Mouse (Mus musculus): ENCODE data around the gene Gapdh. TPM values are rescaled to one million over a fixed set of nuclear protein-coding genes. Genes with fewer than 3 reads are reported as not detected.

Gapdh gene
- polyA plus RNA-seq, 1 experiment from 2014 or later = 1,531 TPM

GRCm38 (mm10) chr6:125112553-125112952, 53.7 kb downstream of the Gapdh start:
- Histone ChIP-seq H3K9me3 (no peaks in the 10 kb centered on the region), H3K9ac (no peak overlapping the region), H3K27ac (replicated peaks) (no peak overlapping the region), H3K4me3 (no peak overlapping the region), H3K27me3 (no peaks in the 10 kb centered on the region), H3K4me1 (replicated peaks) (no peaks in the 10 kb centered on the region), H3K4me2 (no peak overlapping the region), H3K36me3 (peaks cover 97% of the 10 kb centered on the region)
- WGBS = 94% methylated on average over 11 of the region's 11 CpGs
- ATAC-seq (ENCODE audit: low FRiP score, low read depth) = no peak

Small RNAs within 50 kb of the gene (microRNA-seq; reads per million reads assigned to microRNA genes)
- gene Mir3098 = not detected

Other genes starting within 250 kb of the Gapdh start
- 766 and 864 TPM in 2 replicates for gene Ptms, start 246.4 kb downstream of the Gapdh start, polyA plus RNA-seq (2015; fragmentation: Nextera tagmentation; extraction: Ambion mirVana)
- 565 and 615 TPM in 2 replicates for gene Mlf2, start 235.1 kb downstream of the Gapdh start, polyA plus RNA-seq (2015; fragmentation: Nextera tagmentation; extraction: Ambion mirVana)
- 92.5 and 102 TPM in 2 replicates for gene Cops7a, start 200.9 kb downstream of the Gapdh start, polyA plus RNA-seq (2015; fragmentation: Nextera tagmentation; extraction: Ambion mirVana)
- gene Pianp, start 169.8 kb downstream of the Gapdh start, polyA plus RNA-seq (2015; fragmentation: Nextera tagmentation; extraction: Ambion mirVana) = 58.8 and 73.5 TPM in 2 replicates
- gene Zfp384, start 157.3 kb downstream of the Gapdh start, polyA plus RNA-seq (2015; fragmentation: Nextera tagmentation; extraction: Ambion mirVana) = 14.9 and 19.6 TPM in 2 replicates
- 141 and 144 TPM in 2 replicates for gene Ing4, start 126.7 kb downstream of the Gapdh start, polyA plus RNA-seq (2015; fragmentation: Nextera tagmentation; extraction: Ambion mirVana)
- 19.1 and 20.9 TPM in 2 replicates for gene Acrbp, start 116.8 kb downstream of the Gapdh start, polyA plus RNA-seq (2015; fragmentation: Nextera tagmentation; extraction: Ambion mirVana)
- 0.54 and 1.0 TPM in 2 replicates for gene Lpar5, start 98.5 kb downstream of the Gapdh start, polyA plus RNA-seq (2015; fragmentation: Nextera tagmentation; extraction: Ambion mirVana)
- 90.3 and 93.1 TPM in 2 replicates for gene Chd4, start 70.5 kb downstream of the Gapdh start, polyA plus RNA-seq (2015; fragmentation: Nextera tagmentation; extraction: Ambion mirVana)
- 47.7 and 49.7 TPM in 2 replicates for gene Nop2, start 34.6 kb downstream of the Gapdh start, polyA plus RNA-seq (2015; fragmentation: Nextera tagmentation; extraction: Ambion mirVana)
- gene Iffo1, start 21.2 kb downstream of the Gapdh start, polyA plus RNA-seq (2015; fragmentation: Nextera tagmentation; extraction: Ambion mirVana) = 22.1 and 23.7 TPM in 2 replicates
- gene Ncapd2, start 25.2 kb upstream of the Gapdh start, polyA plus RNA-seq (2015; fragmentation: Nextera tagmentation; extraction: Ambion mirVana) = 51.3 and 57.1 TPM in 2 replicates
- gene Mrpl51, start 25.3 kb upstream of the Gapdh start, polyA plus RNA-seq (2015; fragmentation: Nextera tagmentation; extraction: Ambion mirVana) = 148 and 150 TPM in 2 replicates
- gene Vamp1, start 49.1 kb upstream of the Gapdh start, polyA plus RNA-seq (2015; fragmentation: Nextera tagmentation; extraction: Ambion mirVana) = 28.1 and 28.4 TPM in 2 replicates
- 6.8 and 8.2 TPM in 2 replicates for gene Tapbpl, start 65.4 kb upstream of the Gapdh start, polyA plus RNA-seq (2015; fragmentation: Nextera tagmentation; extraction: Ambion mirVana)
- gene Cd27, start 70.5 kb upstream of the Gapdh start, polyA plus RNA-seq (2015; fragmentation: Nextera tagmentation; extraction: Ambion mirVana) = 1.6 and 1.7 TPM in 2 replicates
- gene Tuba3a, start 119.6 kb upstream of the Gapdh start, polyA plus RNA-seq (2015; fragmentation: Nextera tagmentation; extraction: Ambion mirVana) = not detected in 2 replicates
- gene Ltbr, start 147.4 kb upstream of the Gapdh start, polyA plus RNA-seq (2015; fragmentation: Nextera tagmentation; extraction: Ambion mirVana) = 15.3 and 15.6 TPM in 2 replicates
- 0.41 and 0.66 TPM in 2 replicates for gene Scnn1a, start 154.2 kb upstream of the Gapdh start, polyA plus RNA-seq (2015; fragmentation: Nextera tagmentation; extraction: Ambion mirVana)
- 14.8 and 16.6 TPM in 2 replicates for gene Tnfrsf1a, start 182.9 kb upstream of the Gapdh start, polyA plus RNA-seq (2015; fragmentation: Nextera tagmentation; extraction: Ambion mirVana)
- gene Plekhg6, start 214.3 kb upstream of the Gapdh start, polyA plus RNA-seq (2015; fragmentation: Nextera tagmentation; extraction: Ambion mirVana) = 0.16 and 0.29 TPM in 2 replicates